Mouse (Mus musculus) retina, embryonic 14.5 days (tissue): ENCODE data around the gene Krtap13.
"Not testable (repeated sequence)": the region's sequence is repeated elsewhere in the genome, so short reads cannot be mapped to it uniquely, and the experiment has no call there.

Source experiments
- DNase-seq: peaks from one replicate; pipeline ENCODE4 v3.0.0-alpha.2; 2015; ENCODE audit warnings: low spot score

Krtap13 gene

GRCm38 (mm10) chr16:88751535-88751934 is at the start of gene Krtap13:
TSS of gene Krtap13 (minus strand) at chr16:88751635.
- not testable (repeated sequence) for DNase-seq

GRCm38 (mm10) chr16:88786786-88787185 is 35.4 kb upstream of the Krtap13 start:
- no peak for DNase-seq

- DNase-seq, result no peak
Observed at GRCm38 (mm10) chr16:88777596-88777995, 26.2 kb upstream of the Krtap13 start, which contains the start of gene Gm5965. TSS of gene Gm5965 (plus strand) at chr16:88777896.

- no peak for DNase-seq
Observed at GRCm38 (mm10) chr16:88774106-88774505, 22.7 kb upstream of the Krtap13 start, which contains the start of gene 2310057N15Rik. TSS of gene 2310057N15Rik (minus strand) at chr16:88774206.

- not testable (repeated sequence) for DNase-seq
Observed at GRCm38 (mm10) chr16:88758547-88758946, 7.1 kb upstream of the Krtap13 start, which contains the start of gene 2310034C09Rik. TSS of gene 2310034C09Rik (plus strand) at chr16:88758847.

GRCm38 (mm10) chr16:88747943-88748342 is 3.5 kb downstream of the Krtap13 start:
- no peak for DNase-seq

GRCm38 (mm10) chr16:88744750-88745340 is 6.6 kb downstream of the Krtap13 start:
- DNase-seq, result no peak

- no peak for DNase-seq
Observed at GRCm38 (mm10) chr16:88735391-88735790, 16.0 kb downstream of the Krtap13 start.

GRCm38 (mm10) chr16:88728812-88729275 is 22.6 kb downstream of the Krtap13 start, which contains the start of gene Krtap13-1:
TSS of gene Krtap13-1 (plus strand) at chr16:88728862.
- DNase-seq, result no peak

- DNase-seq, result no peak
Observed at GRCm38 (mm10) chr16:88720031-88720430, 31.4 kb downstream of the Krtap13 start.

- no peak for DNase-seq
Observed at GRCm38 (mm10) chr16:88716549-88716948, 34.9 kb downstream of the Krtap13 start.

GRCm38 (mm10) chr16:88711245-88711644 is 40.2 kb downstream of the Krtap13 start:
- no peak for DNase-seq

GRCm38 (mm10) chr16:88710757-88711156 is 40.7 kb downstream of the Krtap13 start:
- DNase-seq, result no peak

GRCm38 (mm10) chr16:88707496-88708012 is 43.9 kb downstream of the Krtap13 start, which contains the start of gene 2310061N02Rik:
TSS of gene 2310061N02Rik (minus strand) at chr16:88707962.
- DNase-seq, result no peak

GRCm38 (mm10) chr16:88701072-88701864 is 50.2 kb downstream of the Krtap13 start:
- DNase-seq, result no peak
